Mouse (Mus musculus): ENCODE measurements around the gene Wfikkn2.

Wfikkn2 gene

GRCm38 (mm10) chr11:94225985-94226384, 19.8 kb downstream of the Wfikkn2 start:
- in situ Hi-C loops (cut with MseI, MboI) = no loop called here

GRCm38 (mm10) chr11:94223531-94223930, 22.3 kb downstream of the Wfikkn2 start:
- in situ Hi-C loops (cut with MseI, MboI) = loop anchor here in 1 of 2 experiments (5.0 kb wide), 1 partner anchor 91 kb away; no protein-coding TSS in a partner anchor

- in situ Hi-C loops (cut with MseI, MboI) = loop anchor here in 1 of 2 experiments (5.0 kb wide), 1 partner anchor 89 kb away; no protein-coding TSS in a partner anchor
These were observed 24.5 kb downstream of the Wfikkn2 start for GRCm38 (mm10) chr11:94221257-94221656.

GRCm38 (mm10) chr11:94216247-94216646, 29.6 kb downstream of the Wfikkn2 start:
- in situ Hi-C loops (cut with MseI, MboI) = no loop called here

- in situ Hi-C loops (cut with MseI, MboI) = no loop called here
These were observed 30.2 kb downstream of the Wfikkn2 start for GRCm38 (mm10) chr11:94215581-94215980.

GRCm38 (mm10) chr11:94213735-94214594, 31.8 kb downstream of the Wfikkn2 start:
- in situ Hi-C loops (cut with MseI, MboI) = loop anchor here in 1 of 2 experiments (5.0 kb wide), 1 partner anchor 87 kb away; no protein-coding TSS in a partner anchor

GRCm38 (mm10) chr11:94212997-94213396, 32.8 kb downstream of the Wfikkn2 start:
- in situ Hi-C loops (cut with MseI, MboI) = loop anchor here in 1 of 2 experiments (5.0 kb wide), 1 partner anchor 86 kb away; no protein-coding TSS in a partner anchor

GRCm38 (mm10) chr11:94212489-94212836, 33.3 kb downstream of the Wfikkn2 start:
- in situ Hi-C loops (cut with MseI, MboI) = loop anchor here in 1 of 2 experiments (5.0 kb wide), 1 partner anchor 85 kb away; no protein-coding TSS in a partner anchor

GRCm38 (mm10) chr11:94211651-94212488, 33.9 kb downstream of the Wfikkn2 start:
- in situ Hi-C loops (cut with MseI, MboI) = loop anchor here in 1 of 2 experiments (5.0 kb wide), 1 partner anchor 85 kb away; no protein-coding TSS in a partner anchor

GRCm38 (mm10) chr11:94211124-94211603, 34.6 kb downstream of the Wfikkn2 start, which contains the start of gene Tob1:
Gene Tob1 (plus strand): TSS chr11:94211454.
- in situ Hi-C loops (cut with MseI, MboI) = loop anchor here in 1 of 2 experiments (5.0 kb wide), 1 partner anchor 84 kb away; no protein-coding TSS in a partner anchor

GRCm38 (mm10) chr11:94210191-94211086, 35.4 kb downstream of the Wfikkn2 start:
- in situ Hi-C loops (cut with MseI, MboI) = loop anchor here in 1 of 2 experiments (5.0 kb wide), 1 partner anchor 83 kb away; no protein-coding TSS in a partner anchor

GRCm38 (mm10) chr11:94209695-94210131, 36.1 kb downstream of the Wfikkn2 start:
- in situ Hi-C loops (cut with MseI, MboI) = loop anchor here in 1 of 2 experiments (5.0 kb wide), 1 partner anchor 82 kb away; no protein-coding TSS in a partner anchor

- in situ Hi-C loops (cut with MseI, MboI) = no loop called here
These were observed 36.8 kb downstream of the Wfikkn2 start for GRCm38 (mm10) chr11:94208811-94209675.

GRCm38 (mm10) chr11:94206398-94207114, 39.2 kb downstream of the Wfikkn2 start:
- in situ Hi-C loops (cut with MseI, MboI) = no loop called here

- in situ Hi-C loops (cut with MseI, MboI) = no loop called here
These were observed 42.7 kb downstream of the Wfikkn2 start for GRCm38 (mm10) chr11:94203066-94203465.

- in situ Hi-C loops (cut with MseI, MboI) = no loop called here
These were observed 43.7 kb downstream of the Wfikkn2 start for GRCm38 (mm10) chr11:94202106-94202505.

GRCm38 (mm10) chr11:94200422-94200821, 45.4 kb downstream of the Wfikkn2 start:
- in situ Hi-C loops (cut with MseI, MboI) = no loop called here

- in situ Hi-C loops (cut with MseI, MboI) = no loop called here
These were observed 46.0 kb downstream of the Wfikkn2 start for GRCm38 (mm10) chr11:94199771-94200170.
